Mouse (Mus musculus) embryonic fibroblast, embryonic 13.5 days (primary cell): ENCODE data around the gene Fmnl2.

Experiments
- CTCF ChIP-seq: IDR thresholded peaks from 2 replicates; pipeline ENCODE4 v1.5.1; 2011; ENCODE audit warnings: mild to moderate bottlenecking, control low read depth, low read length, moderate library complexity, borderline replicate concordance; ENCODE audit not compliant: insufficient read depth
- POLR2A ChIP-seq: IDR thresholded peaks from 2 replicates; pipeline ENCODE4 v1.6.1; 2011; ENCODE audit warnings: low read depth, mild to moderate bottlenecking, control low read depth, low read length, moderate library complexity

GRCm38 (mm10) chr2:53014451-53014850, 156.8 kb downstream of the Fmnl2 start:
- TF ChIP-seq CTCF = no peak
- TF ChIP-seq POLR2A = no peak
